Mouse (Mus musculus) cortical plate, adult 2 months (tissue): ENCODE results near the gene Axin2.

Experiments used
- CTCF ChIP-seq: fragments of 200-500 bp; IDR thresholded peaks from 2 replicates; pipeline ENCODE4 v1.5.1; 2011; ENCODE audit warnings: mild to moderate bottlenecking, control low read depth, low read length; ENCODE audit not compliant: insufficient read depth; ENCODE audit errors: extremely low read depth
- POLR2A ChIP-seq: fragments of 200-500 bp; IDR thresholded peaks from 2 replicates; pipeline ENCODE4 v1.6.1; 2011; ENCODE audit warnings: mild to moderate bottlenecking, low read length, control low read depth; ENCODE audit not compliant: insufficient read depth; ENCODE audit errors: extremely low read depth

- TF ChIP-seq POLR2A: no peak
- no peak for TF ChIP-seq CTCF
Observed at GRCm38 (mm10) chr11:108912174-108912573, 8.0 kb upstream of the Axin2 start.
